Mouse (Mus musculus) intestine, postnatal 0 days (tissue): ENCODE data around the gene Tnfaip8l2. TPM values are rescaled to one million over a fixed set of nuclear protein-coding genes. Genes with fewer than 3 reads are reported as not detected.
"Not testable (repeated sequence)": the region's sequence is repeated elsewhere in the genome, so short reads cannot be mapped to it uniquely, and the experiment has no call there.

ENCODE experiments used
- ATAC-seq: fragments of 200-750 bp; cut with Nextera tagmentation; 2 replicates; pipeline ENCODE4 v1.8.0; 2017; ENCODE audit warnings: mild to moderate bottlenecking, moderate TSS enrichment, moderate library complexity
- H3K27ac ChIP-seq: fragments of 300-500 bp; sonication (generic); 2 replicates; pipeline ENCODE4 v1.5.1; 2014; ENCODE audit warnings: mild to moderate bottlenecking, low read depth, low read length, moderate library complexity
- H3K27me3 ChIP-seq: fragments of 300-500 bp; sonication (generic); replicated peaks from 2 replicates; pipeline ENCODE4 v1.6.1; 2014; ENCODE audit warnings: low read length, mixed read lengths; ENCODE audit not compliant: control insufficient read depth, insufficient read depth
- H3K36me3 ChIP-seq: fragments of 300-500 bp; sonication (generic); 2 replicates; pipeline ENCODE4 v1.6.1; 2014; ENCODE audit warnings: mild to moderate bottlenecking, moderate library complexity; ENCODE audit not compliant: control insufficient read depth, insufficient read depth
- H3K4me1 ChIP-seq: fragments of 300-500 bp; sonication (generic); replicated peaks from 2 replicates; pipeline ENCODE4 v1.6.1; 2014; ENCODE audit warnings: antibody characterized with exemption, low read length, mixed read lengths; ENCODE audit not compliant: control insufficient read depth, insufficient read depth
- H3K4me2 ChIP-seq: fragments of 300-500 bp; sonication (generic); replicated peaks from 2 replicates; pipeline ENCODE4 v1.6.1; 2014; ENCODE audit warnings: low read depth, mild to moderate bottlenecking, moderate library complexity
- H3K4me3 ChIP-seq: fragments of 300-500 bp; sonication (generic); 2 replicates; pipeline ENCODE4 v1.5.1; 2014; ENCODE audit warnings: low read depth, low read length
- H3K9ac ChIP-seq: fragments of 300-500 bp; sonication (generic); 2 replicates; pipeline ENCODE4 v1.6.1; 2014; ENCODE audit warnings: mild to moderate bottlenecking, low read depth, low read length
- H3K9me3 ChIP-seq: fragments of 300-500 bp; sonication (generic); 2 replicates; pipeline ENCODE4 v1.6.1; 2016; ENCODE audit warnings: mixed run types; ENCODE audit not compliant: control insufficient read depth
- CTCF ChIP-seq: sonication (generic); IDR thresholded peaks from 2 replicates; pipeline ENCODE4 v1.5.1; 2016; ENCODE audit warnings: low read depth, mild to moderate bottlenecking, control low read depth, antibody characterized with exemption, moderate library complexity
- WGBS: fragments of 180-500 bp; shearing (Covaris S2); extraction: QIAGEN DNeasy Blood & Tissue Kit; methylation state at CpG from one replicate; pipeline ENCODE4 v1.1.7; 2014; 5-methylcytosine and 5-hydroxymethylcytosine counted together
- polyA plus RNA-seq: library from polyadenylated mRNA; unstranded; fragments of >200 nt; fragmentation: Nextera tagmentation; extraction: Ambion mirVana; gene quantifications from 2 replicates; pipeline ENCODE4 v1.2.1, GENCODE M21; 2015

Tnfaip8l2 gene
- polyA plus RNA-seq, 1 experiment from 2014 or later: 3.6 TPM

DNA sequence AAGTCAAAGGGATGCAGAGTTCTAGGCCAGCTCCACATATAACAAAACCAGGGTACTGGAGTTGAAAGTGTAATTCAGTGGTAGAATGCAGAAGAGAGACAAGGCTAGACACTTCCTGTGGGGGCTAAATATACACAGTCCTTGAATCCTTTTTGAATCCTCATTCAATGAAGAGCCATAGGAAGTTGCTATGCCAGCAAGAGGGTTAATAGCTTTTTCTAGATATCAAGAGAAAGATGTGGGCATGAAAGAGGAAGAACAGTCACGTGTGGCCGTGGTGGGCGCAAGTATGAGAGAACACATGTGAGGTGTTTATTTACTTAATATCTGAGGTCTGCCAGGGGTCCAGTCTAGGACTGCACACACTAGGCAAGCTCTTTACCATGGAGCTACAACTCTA is 5.8 kb downstream of the Tnfaip8l2 start:
- Histone ChIP-seq H3K9ac (no peak overlapping the region), H3K4me1 (peaks cover 7% of the 10 kb centered on the region; the same call in 1 of the 2 replicates), H3K27ac (no peak overlapping the region), H3K9me3 (no peaks in the 10 kb centered on the region), H3K4me3 (no peak overlapping the region), H3K27me3 (no peaks in the 10 kb centered on the region), H3K36me3 (peaks cover 17% of the 10 kb centered on the region), H3K4me2 (no peak overlapping the region)
- ATAC-seq: no peak
- TF ChIP-seq CTCF: no peak
- 73% methylated on average over 3 of the region's 3 CpGs for WGBS

DNA sequence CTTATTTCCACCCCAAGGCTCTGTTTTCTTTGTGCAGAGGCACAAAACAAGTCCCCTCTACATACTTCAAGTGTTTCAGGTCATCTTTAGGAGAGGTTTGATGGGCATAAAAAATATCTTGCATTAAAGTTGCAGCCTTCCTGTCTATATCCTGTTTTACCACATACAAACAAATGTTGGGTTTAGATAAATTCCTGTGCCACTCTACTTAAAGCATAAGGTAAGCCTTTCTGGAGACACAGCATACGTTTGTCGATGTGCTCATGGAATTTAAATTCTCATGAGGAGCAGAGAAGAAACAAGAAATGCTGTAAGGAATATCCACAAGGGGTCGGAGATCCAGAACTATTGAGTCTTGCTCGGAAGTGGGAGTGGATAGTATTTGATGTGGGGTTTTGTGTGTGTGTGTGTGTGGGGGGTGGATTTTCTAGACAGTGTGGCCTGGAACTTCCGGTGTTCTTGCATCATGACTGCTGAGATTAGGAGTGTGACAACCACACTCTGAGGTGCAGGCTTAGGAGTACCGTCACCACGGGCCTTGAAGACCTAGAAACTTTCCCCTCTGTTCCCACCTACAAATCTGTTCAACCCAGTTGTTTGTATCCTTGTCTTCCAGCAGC is 6.6 kb downstream of the Tnfaip8l2 start:
- no peaks in the 10 kb centered on the region for H3K9me3 ChIP-seq
- 0 out of 2 replicates have a peak overlapping the region, but pooled peaks have one; percentile 46 for H3K27ac ChIP-seq
- WGBS: 72% methylated on average over 7 of the region's 7 CpGs
- no peak overlapping the region; the same call in 1 of the 2 replicates for H3K4me3 ChIP-seq
- peak overlapping the region; percentile 69 for H3K4me2 ChIP-seq
- TF ChIP-seq CTCF: 0 out of 2 replicates have a peak, but pooled peaks have one; percentile 6
- H3K9ac ChIP-seq: no peak overlapping the region
- H3K27me3 ChIP-seq: no peaks in the 10 kb centered on the region
- H3K4me1 ChIP-seq: peaks cover 7% of the 10 kb centered on the region; the same call in 1 of the 2 replicates
- no peak for ATAC-seq
- peaks cover 21% of the 10 kb centered on the region for H3K36me3 ChIP-seq

DNA sequence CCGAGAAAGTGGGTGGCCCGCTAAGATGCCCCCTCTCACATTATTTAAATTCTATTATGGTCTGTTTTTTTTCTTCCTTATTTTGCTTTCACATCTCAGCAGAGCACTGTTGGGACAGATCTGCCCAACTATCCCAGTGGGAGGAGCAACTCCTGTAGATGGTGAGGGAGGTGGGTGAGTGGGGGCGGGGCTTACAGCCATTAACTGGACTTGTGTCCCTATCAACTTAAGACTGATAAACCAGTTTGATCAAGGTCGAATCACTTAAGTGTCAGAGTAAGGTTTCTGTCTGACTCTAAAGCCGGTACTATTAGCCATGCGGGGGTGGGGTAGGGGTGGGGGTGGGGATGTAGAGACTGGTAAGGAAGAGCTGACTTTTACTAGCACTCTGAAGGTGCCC is 7.1 kb downstream of the Tnfaip8l2 start:
- WGBS: 8% methylated on average over 6 of the region's 6 CpGs
- Histone ChIP-seq H3K9ac (no peak overlapping the region), H3K27ac (peak overlapping the region; percentile 46; the same call in 1 of the 2 replicates), H3K4me3 (peak overlapping the region; percentile 33), H3K27me3 (no peaks in the 10 kb centered on the region), H3K36me3 (peaks cover 17% of the 10 kb centered on the region), H3K4me2 (peak overlapping the region; percentile 69), H3K9me3 (no peaks in the 10 kb centered on the region), H3K4me1 (peaks cover 7% of the 10 kb centered on the region; the same call in 1 of the 2 replicates)
- TF ChIP-seq CTCF: no peak
- ATAC-seq: 0 out of 2 replicates have a peak, but pooled peaks have one; percentile 37

DNA sequence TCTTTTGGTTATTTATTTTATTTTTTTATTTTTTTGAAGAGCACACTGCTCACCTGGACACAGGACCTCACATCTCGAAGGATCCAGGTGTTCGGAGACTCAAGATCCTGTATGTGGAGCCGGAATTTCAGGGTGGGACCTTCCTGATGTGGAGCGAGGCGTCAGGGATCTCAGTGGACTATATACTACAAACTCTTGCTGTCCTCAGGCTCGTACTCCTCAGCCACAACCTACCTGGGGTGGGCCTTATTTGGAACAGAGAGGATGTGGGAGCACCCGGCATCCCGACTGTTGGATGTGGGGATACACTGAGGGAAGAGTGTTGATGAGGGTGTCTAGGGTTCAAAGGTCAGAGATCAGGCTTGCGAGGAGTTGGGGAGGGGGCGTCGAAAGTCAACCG is 8.0 kb downstream of the Tnfaip8l2 start:
- Histone ChIP-seq H3K4me3 (peak overlapping the region; percentile 72), H3K36me3 (peaks cover 20% of the 10 kb centered on the region)
- WGBS: no CpG with 5 or more reads among the region's 12 CpGs
- H3K27ac ChIP-seq, H3K4me2 ChIP-seq, H3K27me3 ChIP-seq, H3K9me3 ChIP-seq, H3K9ac ChIP-seq, H3K4me1 ChIP-seq: not testable (repeated sequence)
- ATAC-seq: peak; percentile 19; the same call in 1 of the 2 replicates

DNA sequence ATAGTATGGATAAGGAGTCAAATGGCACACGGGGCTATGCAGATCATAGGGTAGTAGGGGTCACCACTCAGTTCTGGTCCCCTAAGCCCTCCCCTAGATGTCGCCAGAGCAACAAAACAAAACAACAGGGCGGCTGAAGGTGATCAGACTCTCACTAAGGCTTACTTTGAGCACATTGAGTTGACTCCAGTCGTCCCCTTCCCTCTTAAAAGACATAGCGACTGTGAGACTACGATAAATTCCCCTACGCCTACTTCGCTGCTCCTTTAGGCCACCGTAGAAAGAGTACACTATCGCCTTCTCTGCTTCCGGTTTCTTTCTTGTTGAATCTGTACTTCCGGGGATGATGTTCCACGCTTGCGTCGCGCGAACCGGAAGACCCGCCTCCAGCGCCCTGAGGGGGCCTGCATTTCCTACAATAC is 8.5 kb downstream of the Tnfaip8l2 start, which contains the start of the genes Scnm1 and Lysmd1:
Gene Scnm1, minus strand, starts transcription at position 332 of the 422 bp plus-strand sequence.
Gene Lysmd1, plus strand, starts transcription at position 409 of the 422 bp plus-strand sequence.
- WGBS: under 1% methylated on average over 20 of the region's 20 CpGs
- Histone ChIP-seq H3K27ac (peak within 1 kb of the TSS; percentile 46; the same call in 1 of the 2 replicates), H3K9ac (peak within 1 kb of the TSS; percentile 75), H3K4me2 (peak within 1 kb of the TSS; percentile 86), H3K4me1 (peaks cover 7% of the 10 kb centered on the region; the same call in 1 of the 2 replicates), H3K36me3 (peaks cover 24% of the 10 kb centered on the region), H3K4me3 (peak within 1 kb of the TSS; percentile 72), H3K27me3 (no peaks in the 10 kb centered on the region), H3K9me3 (no peaks in the 10 kb centered on the region)
- peak; percentile 55 for TF ChIP-seq CTCF
- ATAC-seq: peak; percentile 91

DNA sequence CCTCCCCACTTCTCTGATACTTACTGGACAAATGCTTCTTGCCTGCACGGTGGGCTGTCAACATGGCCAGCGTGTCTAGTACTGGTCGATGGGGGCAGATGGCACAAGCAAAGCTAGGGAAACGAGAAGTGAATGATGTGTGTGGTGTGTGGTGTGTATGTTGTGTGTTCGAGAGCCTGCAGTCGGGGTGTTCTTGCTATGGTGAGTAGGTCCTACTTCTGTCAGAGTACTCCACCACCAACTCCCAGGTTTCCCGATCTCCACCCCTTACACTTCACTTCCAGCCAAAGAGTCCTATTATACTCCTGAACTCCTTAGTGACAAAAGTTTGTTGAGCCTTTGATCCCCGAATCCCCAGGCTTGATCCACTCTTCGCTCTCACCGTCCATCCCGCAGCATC is 9.0 kb downstream of the Tnfaip8l2 start:
- WGBS: 52% methylated on average over 11 of the region's 11 CpGs
- Histone ChIP-seq H3K4me1 (peaks cover 7% of the 10 kb centered on the region; the same call in 1 of the 2 replicates), H3K36me3 (peaks cover 29% of the 10 kb centered on the region), H3K4me2 (peak overlapping the region; percentile 86), H3K9ac (peak overlapping the region; percentile 75), H3K9me3 (no peaks in the 10 kb centered on the region), H3K27me3 (no peaks in the 10 kb centered on the region), H3K27ac (no peak overlapping the region), H3K4me3 (peak overlapping the region; percentile 72)
- ATAC-seq: peak; percentile 1; the same call in 1 of the 2 replicates
- no peak for TF ChIP-seq CTCF
